Mouse (Mus musculus): ENCODE data around the gene Flt3. TPM values are rescaled to one million over a fixed set of nuclear protein-coding genes. Genes with fewer than 3 reads are reported as not detected.

Gene Flt3
- polyA plus RNA-seq, 1 experiment, result 0.78 TPM

GRCm38 (mm10) chr5:147314646-147315431 is 85.5 kb downstream of the Flt3 start:
- no peaks in the 10 kb centered on the region for H3K36me3 ChIP-seq (ENCODE audit: control insufficient read depth, insufficient read depth, low read length)
- no peaks in the 10 kb centered on the region for H3K27me3 ChIP-seq (replicated peaks; ENCODE audit: control insufficient read depth, insufficient read depth, low read length)
- TF ChIP-seq CTCF (conservative IDR thresholded peaks at IDR 0.05; ENCODE audit: insufficient read depth, insufficient read length, low read depth, low read length), result no peak
- TF ChIP-seq POLR2A (IDR thresholded peaks at IDR 0.05; ENCODE audit: low read depth, low read length), result no peak
- H3K27ac ChIP-seq (ENCODE audit: insufficient read depth, low read depth, low read length), result no peak overlapping the region
- WGBS, result 3% methylated on average over 39 of the region's 39 CpGs
- no peak for DNase-seq
- H3K4me1 ChIP-seq (ENCODE audit: control insufficient read depth, insufficient read depth, low read length), result no peaks in the 10 kb centered on the region
- no peak overlapping the region for H3K4me3 ChIP-seq (ENCODE audit: insufficient read depth, low read depth, low read length)

- DNase-seq, result no peak
- Histone ChIP-seq H3K27ac (ENCODE audit: insufficient read depth, low read depth, low read length) (no peak overlapping the region), H3K36me3 (ENCODE audit: control insufficient read depth, insufficient read depth, low read length) (no peaks in the 10 kb centered on the region), H3K4me3 (ENCODE audit: insufficient read depth, low read depth, low read length) (no peak overlapping the region), H3K4me1 (ENCODE audit: control insufficient read depth, insufficient read depth, low read length) (no peaks in the 10 kb centered on the region), H3K27me3 (replicated peaks; ENCODE audit: control insufficient read depth, insufficient read depth, low read length) (no peaks in the 10 kb centered on the region)
- TF ChIP-seq POLR2A (IDR thresholded peaks at IDR 0.05; ENCODE audit: low read depth, low read length) (no peak), CTCF (conservative IDR thresholded peaks at IDR 0.05; ENCODE audit: insufficient read depth, insufficient read length, low read depth, low read length) (no peak)
- WGBS, result 3% methylated on average over 27 of the region's 27 CpGs
These were observed 87.2 kb downstream of the Flt3 start for GRCm38 (mm10) chr5:147312830-147313685.

- Histone ChIP-seq H3K4me3 (ENCODE audit: insufficient read depth, low read depth, low read length) (no peak overlapping the region), H3K27ac (ENCODE audit: insufficient read depth, low read depth, low read length) (no peak overlapping the region), H3K27me3 (replicated peaks; ENCODE audit: control insufficient read depth, insufficient read depth, low read length) (peaks cover 3% of the 10 kb centered on the region), H3K4me1 (ENCODE audit: control insufficient read depth, insufficient read depth, low read length) (no peaks in the 10 kb centered on the region), H3K36me3 (ENCODE audit: control insufficient read depth, insufficient read depth, low read length) (no peaks in the 10 kb centered on the region)
- DNase-seq, result no peak
- TF ChIP-seq CTCF (conservative IDR thresholded peaks at IDR 0.05; ENCODE audit: insufficient read depth, insufficient read length, low read depth, low read length), result no peak
- TF ChIP-seq POLR2A (IDR thresholded peaks at IDR 0.05; ENCODE audit: low read depth, low read length), result no peak
- 0% methylated on average over 2 of the region's 2 CpGs for WGBS
These were observed 90.5 kb downstream of the Flt3 start for GRCm38 (mm10) chr5:147309786-147310185.

- TF ChIP-seq CTCF (conservative IDR thresholded peaks at IDR 0.05; ENCODE audit: insufficient read depth, insufficient read length, low read depth, low read length), result no peak
- TF ChIP-seq POLR2A (IDR thresholded peaks at IDR 0.05; ENCODE audit: low read depth, low read length), result no peak
- no peak overlapping the region for H3K27ac ChIP-seq (ENCODE audit: insufficient read depth, low read depth, low read length)
- H3K4me1 ChIP-seq (ENCODE audit: control insufficient read depth, insufficient read depth, low read length), result no peaks in the 10 kb centered on the region
- 16% methylated on average over 9 of the region's 9 CpGs for WGBS
- no peak overlapping the region for H3K4me3 ChIP-seq (ENCODE audit: insufficient read depth, low read depth, low read length)
- DNase-seq, result no peak
- H3K27me3 ChIP-seq (replicated peaks; ENCODE audit: control insufficient read depth, insufficient read depth, low read length), result peaks cover 3% of the 10 kb centered on the region
- H3K36me3 ChIP-seq (ENCODE audit: control insufficient read depth, insufficient read depth, low read length), result no peaks in the 10 kb centered on the region
These were observed 91.8 kb downstream of the Flt3 start for GRCm38 (mm10) chr5:147308451-147308850.

GRCm38 (mm10) chr5:147307398-147307785 is 92.9 kb downstream of the Flt3 start:
- WGBS, result 4% methylated on average over 12 of the region's 12 CpGs
- TF ChIP-seq CTCF (conservative IDR thresholded peaks at IDR 0.05; ENCODE audit: insufficient read depth, insufficient read length, low read depth, low read length) (no peak), POLR2A (IDR thresholded peaks at IDR 0.05; ENCODE audit: low read depth, low read length) (no peak)
- Histone ChIP-seq H3K27ac (ENCODE audit: insufficient read depth, low read depth, low read length) (no peak overlapping the region), H3K4me1 (ENCODE audit: control insufficient read depth, insufficient read depth, low read length) (no peaks in the 10 kb centered on the region), H3K4me3 (ENCODE audit: insufficient read depth, low read depth, low read length) (no peak overlapping the region), H3K36me3 (ENCODE audit: control insufficient read depth, insufficient read depth, low read length) (no peaks in the 10 kb centered on the region), H3K27me3 (replicated peaks; ENCODE audit: control insufficient read depth, insufficient read depth, low read length) (peaks cover 3% of the 10 kb centered on the region)
- DNase-seq, result no peak

- peaks cover 3% of the 10 kb centered on the region for H3K27me3 ChIP-seq (replicated peaks; ENCODE audit: control insufficient read depth, insufficient read depth, low read length)
- H3K4me1 ChIP-seq (ENCODE audit: control insufficient read depth, insufficient read depth, low read length), result no peaks in the 10 kb centered on the region
- H3K36me3 ChIP-seq (ENCODE audit: control insufficient read depth, insufficient read depth, low read length), result no peaks in the 10 kb centered on the region
- DNase-seq, result no peak
- no peak within 1 kb of the TSS for H3K4me3 ChIP-seq (ENCODE audit: insufficient read depth, low read depth, low read length)
- WGBS, result 1% methylated on average over 63 of the region's 63 CpGs
- H3K27ac ChIP-seq (ENCODE audit: insufficient read depth, low read depth, low read length), result no peak within 1 kb of the TSS
- TF ChIP-seq CTCF (conservative IDR thresholded peaks at IDR 0.05; ENCODE audit: insufficient read depth, insufficient read length, low read depth, low read length) (no peak), POLR2A (IDR thresholded peaks at IDR 0.05; ENCODE audit: low read depth, low read length) (no peak)
These were observed 93.5 kb downstream of the Flt3 start, which contains the start of gene Cdx2 for GRCm38 (mm10) chr5:147306638-147307397. Gene Cdx2, minus strand, starts transcription at chr5:147307270.

All from kidney, adult 2 months (tissue).